Mouse (Mus musculus) neural tube, embryonic 12.5 days (tissue): ENCODE data around the gene Actrt2. TPM values are rescaled to one million over a fixed set of nuclear protein-coding genes. Genes with fewer than 3 reads are reported as not detected.

Experiments used
- polyA plus RNA-seq: library from polyadenylated mRNA; unstranded; fragments of >200 nt; fragmentation: Nextera tagmentation; extraction: Ambion mirVana; gene quantifications from 2 replicates; pipeline ENCODE4 v1.2.1, GENCODE M21; 2016

The Actrt2 gene
- polyA plus RNA-seq, 1 experiment from 2014 or later, result not detected

Other genes starting within 250 kb of the Actrt2 start
- gene Prdm16, start 31.0 kb downstream of the Actrt2 start, polyA plus RNA-seq, result 12.9 and 13.4 TPM in 2 replicates
- 0.28 and 0.38 TPM in 2 replicates for gene Ttc34, start 169.6 kb upstream of the Actrt2 start, polyA plus RNA-seq
- gene Mmel1, start 201.7 kb upstream of the Actrt2 start, polyA plus RNA-seq, result 0.23 and 0.26 TPM in 2 replicates
- 36.1 and 40.4 TPM in 2 replicates for gene Fam213b, start 231.3 kb upstream of the Actrt2 start, polyA plus RNA-seq